Mouse (Mus musculus): ENCODE results near the gene Wsb2.
"Not testable (repeated sequence)": the region's sequence is repeated elsewhere in the genome, so short reads cannot be mapped to it uniquely, and the experiment has no call there.

The Wsb2 gene

GRCm38 (mm10) chr5:117356365-117357128, 557 bp upstream of the Wsb2 start:
- no peak for DNase-seq (ENCODE audit: low spot score)

- DNase-seq (ENCODE audit: low spot score) = peak; percentile 23
These were observed 559 bp downstream of the Wsb2 start for GRCm38 (mm10) chr5:117357478-117358247.

- no peak for DNase-seq (ENCODE audit: low spot score)
These were observed 1.1 kb downstream of the Wsb2 start for GRCm38 (mm10) chr5:117358248-117358630.

DNA sequence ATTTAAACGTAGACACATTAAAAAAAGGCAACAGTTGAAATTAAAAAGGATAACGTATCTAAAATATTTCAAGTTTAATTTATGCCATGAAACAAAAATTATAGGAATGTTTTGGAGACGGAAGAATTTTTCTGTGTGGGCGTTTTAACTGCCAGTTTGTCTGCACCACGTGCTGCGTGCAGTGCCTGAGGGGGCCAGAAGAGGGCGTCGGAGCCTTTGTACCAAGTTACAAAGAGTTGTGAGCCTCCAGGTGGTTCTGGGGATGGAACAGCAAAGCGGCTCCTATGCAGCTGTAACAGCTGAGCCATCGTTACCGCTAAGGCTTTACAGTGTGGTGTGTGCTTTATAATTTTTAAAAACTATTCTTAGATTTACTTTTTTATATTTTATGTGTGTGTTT, 1.6 kb downstream of the Wsb2 start:
- DNase-seq (ENCODE audit: low spot score) = peak; percentile 62

DNA sequence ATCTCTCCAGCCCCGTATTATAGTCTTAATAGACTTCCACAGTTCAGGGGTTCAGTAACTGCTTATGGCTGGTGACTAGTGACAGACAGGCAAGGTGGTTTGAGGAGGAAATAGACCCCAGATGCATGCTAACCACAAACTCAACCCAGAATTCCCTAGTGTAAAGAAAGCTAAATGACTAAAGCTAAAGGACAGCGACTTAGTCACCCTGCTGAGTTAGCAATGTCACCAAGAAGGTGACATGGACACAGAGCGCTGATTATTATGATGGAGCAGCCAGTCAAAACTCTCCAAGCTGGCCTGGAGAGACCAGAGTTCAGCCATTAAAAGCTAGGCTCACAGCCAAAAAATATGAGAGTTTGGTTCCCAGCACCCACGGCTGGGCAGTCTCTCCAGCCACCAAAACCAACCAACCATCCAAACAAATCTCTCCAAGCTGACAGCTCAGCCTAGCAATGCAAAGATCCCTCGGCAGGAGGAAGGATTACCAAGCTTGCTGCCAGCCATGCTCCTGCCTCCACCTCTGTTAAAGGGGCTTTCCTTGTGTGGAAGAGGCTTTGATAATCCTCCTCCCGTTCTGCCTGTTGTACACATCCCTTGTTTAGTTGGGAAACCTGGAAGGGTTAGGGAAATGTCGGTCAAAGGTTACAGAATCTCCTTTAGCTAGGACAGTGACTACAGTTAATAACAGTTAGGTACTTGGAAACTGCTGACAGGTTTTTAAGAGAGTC, 2.6 kb downstream of the Wsb2 start:
- DNase-seq (ENCODE audit: low spot score) = no peak

- DNase-seq (ENCODE audit: low spot score) = no peak
These were observed 3.1 kb downstream of the Wsb2 start for GRCm38 (mm10) chr5:117360228-117360515.

- no peak for DNase-seq (ENCODE audit: low spot score)
These were observed 3.8 kb downstream of the Wsb2 start for GRCm38 (mm10) chr5:117360631-117361541.

- no peak for DNase-seq (ENCODE audit: low spot score)
These were observed 4.5 kb downstream of the Wsb2 start for GRCm38 (mm10) chr5:117361590-117361989.

DNA sequence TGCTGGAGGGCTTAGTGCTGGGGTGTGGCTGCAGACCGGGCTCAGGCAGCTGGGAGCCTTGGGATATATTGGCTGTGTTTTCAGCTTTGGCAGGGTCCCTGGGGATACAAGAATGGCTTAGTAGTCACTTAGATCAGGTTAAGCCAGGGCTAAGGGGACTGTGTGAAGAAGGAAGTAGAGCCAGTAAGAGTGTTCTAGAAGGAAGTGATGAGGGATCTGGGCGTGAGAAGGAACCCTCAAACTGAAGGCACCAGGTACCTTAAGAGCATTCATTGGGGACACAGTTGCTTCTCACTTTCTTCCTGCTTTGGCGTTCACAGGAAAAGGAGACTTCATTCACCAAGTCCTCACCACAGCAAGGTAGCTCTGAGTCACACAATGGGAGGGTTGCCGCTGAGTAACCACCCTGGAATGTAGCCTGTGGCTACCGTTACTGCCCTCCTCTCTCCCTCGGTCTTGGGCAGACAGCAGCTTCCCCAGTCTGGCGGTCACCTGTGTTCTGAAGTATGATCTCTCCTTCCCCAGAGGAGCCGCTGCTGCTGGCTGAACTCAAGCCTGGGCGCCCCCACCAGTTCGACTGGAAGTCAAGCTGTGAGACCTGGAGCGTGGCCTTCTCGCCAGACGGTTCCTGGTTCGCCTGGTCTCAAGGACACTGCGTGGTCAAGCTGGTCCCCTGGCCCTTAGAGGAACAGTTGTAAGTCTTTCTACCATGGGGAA, 6.1 kb downstream of the Wsb2 start:
- DNase-seq (ENCODE audit: low spot score) = no peak

DNA sequence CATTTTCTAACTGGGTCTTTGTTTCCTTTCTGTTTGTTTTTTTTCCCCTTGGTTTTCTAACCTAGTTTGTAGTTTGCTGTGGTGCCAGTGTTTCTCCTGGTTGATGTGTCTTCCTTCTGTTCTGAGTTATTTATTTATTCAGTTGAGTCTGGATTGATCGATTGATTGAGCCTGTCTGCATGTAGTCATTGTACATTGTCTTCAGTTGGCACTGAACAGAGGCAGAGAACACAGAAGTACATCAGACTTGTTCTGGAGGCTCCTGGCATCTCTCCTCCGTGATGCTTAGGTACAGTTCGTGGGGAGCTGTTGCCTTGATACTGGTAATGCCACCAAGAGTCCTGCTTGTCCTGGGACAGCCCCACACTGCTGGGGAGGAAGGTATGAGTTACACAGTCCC, 7.7 kb downstream of the Wsb2 start:
- DNase-seq (ENCODE audit: low spot score) = no peak

GRCm38 (mm10) chr5:117365904-117366561, 8.9 kb downstream of the Wsb2 start:
- DNase-seq (ENCODE audit: low spot score) = no peak

- no peak for DNase-seq (ENCODE audit: low spot score)
These were observed 10.1 kb downstream of the Wsb2 start for GRCm38 (mm10) chr5:117367206-117367605.

DNA sequence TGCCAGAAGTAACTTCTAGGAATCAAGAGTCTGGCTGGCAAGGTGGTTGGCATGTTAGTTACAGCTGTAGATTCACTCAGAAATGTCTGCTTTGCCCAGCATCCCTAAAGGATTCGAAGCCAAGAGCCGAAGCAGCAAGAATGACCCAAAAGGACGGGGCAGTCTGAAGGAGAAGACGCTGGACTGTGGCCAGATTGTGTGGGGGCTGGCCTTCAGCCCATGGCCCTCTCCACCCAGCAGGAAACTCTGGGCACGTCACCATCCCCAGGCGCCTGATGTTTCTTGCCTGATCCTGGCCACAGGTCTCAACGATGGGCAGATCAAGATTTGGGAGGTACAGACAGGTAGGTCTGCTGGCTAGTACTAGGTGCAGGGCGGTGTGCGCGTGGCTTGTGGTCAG, 13.5 kb downstream of the Wsb2 start:
- DNase-seq (ENCODE audit: low spot score) = no peak

- no peak for DNase-seq (ENCODE audit: low spot score)
These were observed 16.3 kb downstream of the Wsb2 start for GRCm38 (mm10) chr5:117373418-117373817.

DNA sequence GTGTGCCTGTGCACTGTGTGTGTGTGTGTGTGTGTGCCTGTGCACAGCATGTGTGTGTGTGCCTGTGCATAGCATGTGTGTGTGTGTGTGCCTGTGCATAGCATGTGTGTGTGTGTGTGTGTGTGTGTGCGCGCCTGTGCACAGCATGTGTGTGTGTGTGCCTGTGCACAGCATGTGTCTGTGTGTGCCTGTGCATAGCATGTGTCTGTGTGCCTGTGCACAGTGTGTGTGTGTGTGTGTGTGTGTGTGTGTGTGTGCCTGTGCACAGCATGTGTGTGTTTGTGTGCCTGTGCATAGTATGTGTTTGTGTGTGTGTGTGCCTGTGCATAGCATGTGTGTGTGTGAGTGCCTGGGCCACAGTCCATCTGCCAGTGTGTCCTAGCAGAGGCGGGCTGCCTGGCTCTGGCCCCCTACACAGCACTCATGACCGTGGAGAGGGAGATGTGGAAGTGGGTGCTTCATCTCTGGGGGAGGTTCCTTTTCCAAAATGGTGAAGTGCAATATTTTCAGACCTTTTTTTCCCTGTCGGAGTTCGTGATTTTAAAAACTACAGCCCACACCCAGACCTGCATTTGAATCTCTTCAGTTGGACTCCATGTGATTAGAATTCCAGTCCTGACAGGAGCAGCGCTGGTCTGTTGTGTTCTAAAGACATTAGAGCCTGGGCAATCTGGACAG, 17.4 kb downstream of the Wsb2 start:
- DNase-seq (ENCODE audit: low spot score) = no peak

DNA sequence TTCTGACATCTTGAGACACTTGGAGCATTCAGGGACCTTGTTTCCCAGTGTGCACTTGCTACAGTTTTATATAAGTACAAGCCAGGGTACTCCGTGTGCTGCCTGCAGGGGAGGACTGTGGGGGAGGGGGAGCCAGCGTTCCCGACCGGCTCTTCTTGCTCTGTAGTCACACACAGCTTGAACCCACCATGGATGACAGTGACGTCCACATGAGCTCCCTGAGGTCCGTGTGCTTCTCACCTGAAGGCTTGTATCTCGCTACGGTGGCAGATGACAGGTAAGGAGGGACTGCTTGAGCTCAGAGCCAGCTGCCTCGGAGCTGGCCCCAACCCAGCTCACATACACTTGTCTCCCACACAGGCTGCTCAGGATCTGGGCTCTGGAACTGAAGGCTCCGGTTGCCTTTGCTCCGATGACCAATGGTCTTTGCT, 19.2 kb downstream of the Wsb2 start:
- no peak for DNase-seq (ENCODE audit: low spot score)

DNA sequence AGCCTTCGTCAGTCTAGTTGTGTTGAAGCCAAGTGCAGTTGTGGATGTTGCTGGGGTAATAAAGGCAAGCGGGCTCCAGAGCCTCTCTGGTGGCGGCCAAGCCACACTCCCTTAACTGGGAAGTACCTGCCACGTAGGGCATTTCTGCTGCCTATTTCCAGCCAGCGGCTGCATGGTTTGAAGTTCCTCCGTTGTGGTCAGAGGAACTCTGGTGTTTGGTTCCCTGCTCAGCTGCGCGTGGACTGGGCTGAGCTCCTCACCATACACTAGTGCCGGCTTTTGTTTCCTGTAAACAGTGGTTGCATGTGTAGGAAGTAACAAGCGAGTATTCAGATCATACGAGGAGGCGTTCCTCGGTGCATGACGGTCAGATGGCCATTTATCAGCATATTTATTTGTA, 20.6 kb downstream of the Wsb2 start:
- not testable (repeated sequence) for DNase-seq (ENCODE audit: low spot score)

- no peak for DNase-seq (ENCODE audit: low spot score)
These were observed 23.1 kb downstream of the Wsb2 start for GRCm38 (mm10) chr5:117380199-117380598.

DNA sequence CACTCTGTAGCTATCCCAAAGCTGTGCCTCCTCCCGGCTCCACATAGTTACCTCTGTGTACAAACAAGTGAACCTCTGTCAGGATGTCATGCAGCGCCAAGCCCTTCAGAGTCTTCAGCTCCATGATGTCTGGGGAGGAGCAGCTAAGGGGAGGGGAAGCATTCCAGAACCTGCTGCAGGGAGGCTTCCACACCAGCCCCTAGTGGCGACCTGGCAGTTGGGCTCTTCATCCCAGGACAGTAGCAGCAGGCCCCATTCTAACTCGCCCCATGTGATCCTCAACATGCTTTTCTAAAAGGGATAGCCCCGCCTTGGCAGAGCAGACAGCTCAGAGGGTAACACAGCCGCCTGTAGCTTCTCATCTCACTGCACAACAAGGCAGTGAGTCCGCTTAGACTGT, 24.7 kb downstream of the Wsb2 start:
- no peak for DNase-seq (ENCODE audit: low spot score)

DNA sequence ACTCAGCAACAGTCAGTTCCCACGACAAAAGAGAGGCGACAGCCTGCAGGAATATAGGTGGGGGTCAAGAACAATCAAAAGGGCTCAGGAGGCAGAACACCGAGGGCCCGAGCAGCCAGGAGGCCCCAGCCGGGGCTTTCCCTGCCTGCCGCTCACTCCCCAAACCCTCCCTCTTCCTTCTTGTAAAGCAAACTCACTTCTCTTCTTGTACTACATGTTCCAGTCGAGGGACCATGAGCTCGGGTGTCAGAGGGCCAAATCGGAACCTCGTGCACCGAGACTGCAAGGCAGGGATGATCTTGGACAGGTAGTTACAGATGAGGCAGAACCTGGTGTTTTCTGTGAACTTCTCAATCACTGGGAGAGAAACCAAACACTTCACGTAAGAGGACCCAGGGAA, 26.1 kb downstream of the Wsb2 start:
- DNase-seq (ENCODE audit: low spot score) = no peak

Data from c-Kit-positive CD71-positive TER-119-positive erythroid progenitor cells, embryonic 14.5 days (primary cell).